Mouse (Mus musculus): ENCODE measurements around the gene Aspdh. TPM values are rescaled to one million over a fixed set of nuclear protein-coding genes. Genes with fewer than 3 reads are reported as not detected.
A peak's percentile ranks its signal among the peaks of the same experiment; 100 is the strongest.

The Aspdh gene
- polyA plus RNA-seq, 1 experiment from 2014 or later, result 0.88 TPM

- Histone ChIP-seq H3K27ac (ENCODE audit: low read depth, low read length) (no peak overlapping the region), H3K36me3 (ENCODE audit: control insufficient read depth, insufficient read depth, low read length) (no peaks in the 10 kb centered on the region), H3K4me3 (ENCODE audit: low read length) (peak overlapping the region; percentile 69), H3K4me1 (ENCODE audit: control insufficient read depth, insufficient read depth, low read length) (peaks cover 10% of the 10 kb centered on the region), H3K4me2 (replicated peaks; ENCODE audit: low read depth, low read length) (peak overlapping the region; percentile 62), H3K9ac (ENCODE audit: low read depth, low read length) (peak overlapping the region; percentile 72), H3K27me3 (ENCODE audit: control insufficient read depth, insufficient read depth, low read length) (peaks cover 9% of the 10 kb centered on the region), H3K9me3 (ENCODE audit: control insufficient read depth, low read length) (no peaks in the 10 kb centered on the region)
- WGBS, result 70% methylated on average over 15 of the region's 15 CpGs
- ATAC-seq (ENCODE audit: low FRiP score, low TSS enrichment), result no peak
Observed at GRCm38 (mm10) chr7:44468644-44469285, 3.6 kb downstream of the Aspdh start.

GRCm38 (mm10) chr7:44469677-44470675 is 4.8 kb downstream of the Aspdh start:
- no peak overlapping the region for H3K27ac ChIP-seq (ENCODE audit: low read depth, low read length)

GRCm38 (mm10) chr7:44470696-44471612 is 5.8 kb downstream of the Aspdh start:
- peak overlapping the region; percentile 37; the same call in 1 of the 2 replicates for H3K9ac ChIP-seq (ENCODE audit: low read depth, low read length)
- WGBS, result 86% methylated on average over 16 of the region's 16 CpGs

More at GRCm38 (mm10) chr7:44469677-44470675, 4.8 kb downstream of the Aspdh start:
- ATAC-seq (ENCODE audit: low FRiP score, low TSS enrichment), result no peak
- Histone ChIP-seq H3K36me3 (ENCODE audit: control insufficient read depth, insufficient read depth, low read length) (no peaks in the 10 kb centered on the region), H3K27me3 (ENCODE audit: control insufficient read depth, insufficient read depth, low read length) (peaks cover 7% of the 10 kb centered on the region), H3K9me3 (ENCODE audit: control insufficient read depth, low read length) (no peaks in the 10 kb centered on the region), H3K4me3 (ENCODE audit: low read length) (no peak overlapping the region), H3K9ac (ENCODE audit: low read depth, low read length) (no peak overlapping the region), H3K4me1 (ENCODE audit: control insufficient read depth, insufficient read depth, low read length) (peaks cover 10% of the 10 kb centered on the region), H3K4me2 (replicated peaks; ENCODE audit: low read depth, low read length) (no peak overlapping the region)
- 93% methylated on average over 16 of the region's 16 CpGs for WGBS

GRCm38 (mm10) chr7:44471880-44472557 is 6.8 kb downstream of the Aspdh start:
- no peaks in the 10 kb centered on the region for H3K36me3 ChIP-seq (ENCODE audit: control insufficient read depth, insufficient read depth, low read length)
- H3K9me3 ChIP-seq (ENCODE audit: control insufficient read depth, low read length), result no peaks in the 10 kb centered on the region
- H3K4me2 ChIP-seq (replicated peaks; ENCODE audit: low read depth, low read length), result no peak overlapping the region
- H3K4me3 ChIP-seq (ENCODE audit: low read length), result no peak overlapping the region
- WGBS, result 50% methylated on average over 6 of the region's 6 CpGs
- H3K27ac ChIP-seq (ENCODE audit: low read depth, low read length), result no peak overlapping the region
- H3K9ac ChIP-seq (ENCODE audit: low read depth, low read length), result no peak overlapping the region
- peaks cover 15% of the 10 kb centered on the region for H3K27me3 ChIP-seq (ENCODE audit: control insufficient read depth, insufficient read depth, low read length)
- ATAC-seq (ENCODE audit: low FRiP score, low TSS enrichment), result no peak
- H3K4me1 ChIP-seq (ENCODE audit: control insufficient read depth, insufficient read depth, low read length), result peaks cover 10% of the 10 kb centered on the region

More at GRCm38 (mm10) chr7:44470696-44471612, 5.8 kb downstream of the Aspdh start:
- Histone ChIP-seq H3K27me3 (ENCODE audit: control insufficient read depth, insufficient read depth, low read length) (peaks cover 15% of the 10 kb centered on the region), H3K4me3 (ENCODE audit: low read length) (no peak overlapping the region), H3K36me3 (ENCODE audit: control insufficient read depth, insufficient read depth, low read length) (no peaks in the 10 kb centered on the region), H3K4me2 (replicated peaks; ENCODE audit: low read depth, low read length) (no peak overlapping the region), H3K9me3 (ENCODE audit: control insufficient read depth, low read length) (no peaks in the 10 kb centered on the region), H3K27ac (ENCODE audit: low read depth, low read length) (no peak overlapping the region), H3K4me1 (ENCODE audit: control insufficient read depth, insufficient read depth, low read length) (peaks cover 10% of the 10 kb centered on the region)
- ATAC-seq (ENCODE audit: low FRiP score, low TSS enrichment), result no peak

- Histone ChIP-seq H3K9me3 (ENCODE audit: control insufficient read depth, low read length) (no peaks in the 10 kb centered on the region), H3K4me1 (ENCODE audit: control insufficient read depth, insufficient read depth, low read length) (peaks cover 6% of the 10 kb centered on the region; the same call in 1 of the 2 replicates), H3K4me2 (replicated peaks; ENCODE audit: low read depth, low read length) (no peak overlapping the region), H3K9ac (ENCODE audit: low read depth, low read length) (no peak overlapping the region), H3K36me3 (ENCODE audit: control insufficient read depth, insufficient read depth, low read length) (no peaks in the 10 kb centered on the region), H3K4me3 (ENCODE audit: low read length) (no peak overlapping the region), H3K27me3 (ENCODE audit: control insufficient read depth, insufficient read depth, low read length) (peaks cover 15% of the 10 kb centered on the region), H3K27ac (ENCODE audit: low read depth, low read length) (no peak overlapping the region)
- WGBS, result 11% methylated on average over 1 of the region's 1 CpGs
- no peak for ATAC-seq (ENCODE audit: low FRiP score, low TSS enrichment)
Observed at GRCm38 (mm10) chr7:44472558-44472885, 7.3 kb downstream of the Aspdh start.

GRCm38 (mm10) chr7:44472961-44473646 is 7.9 kb downstream of the Aspdh start:
- ATAC-seq (ENCODE audit: low FRiP score, low TSS enrichment), result no peak
- WGBS, result 53% methylated on average over 9 of the region's 9 CpGs
- peaks cover 15% of the 10 kb centered on the region for H3K27me3 ChIP-seq (ENCODE audit: control insufficient read depth, insufficient read depth, low read length)
- no peak overlapping the region for H3K4me2 ChIP-seq (replicated peaks; ENCODE audit: low read depth, low read length)
- no peak overlapping the region for H3K4me3 ChIP-seq (ENCODE audit: low read length)
- H3K9me3 ChIP-seq (ENCODE audit: control insufficient read depth, low read length), result no peaks in the 10 kb centered on the region
- H3K27ac ChIP-seq (ENCODE audit: low read depth, low read length), result no peak overlapping the region
- no peak overlapping the region for H3K9ac ChIP-seq (ENCODE audit: low read depth, low read length)
- peaks cover 6% of the 10 kb centered on the region; the same call in 1 of the 2 replicates for H3K4me1 ChIP-seq (ENCODE audit: control insufficient read depth, insufficient read depth, low read length)
- no peaks in the 10 kb centered on the region for H3K36me3 ChIP-seq (ENCODE audit: control insufficient read depth, insufficient read depth, low read length)

GRCm38 (mm10) chr7:44474419-44474818 is 9.2 kb downstream of the Aspdh start:
- Histone ChIP-seq H3K4me3 (ENCODE audit: low read length) (no peak overlapping the region), H3K4me2 (replicated peaks; ENCODE audit: low read depth, low read length) (no peak overlapping the region), H3K4me1 (ENCODE audit: control insufficient read depth, insufficient read depth, low read length) (no peaks in the 10 kb centered on the region), H3K9ac (ENCODE audit: low read depth, low read length) (no peak overlapping the region), H3K27ac (ENCODE audit: low read depth, low read length) (no peak overlapping the region), H3K27me3 (ENCODE audit: control insufficient read depth, insufficient read depth, low read length) (peaks cover 18% of the 10 kb centered on the region), H3K9me3 (ENCODE audit: control insufficient read depth, low read length) (no peaks in the 10 kb centered on the region), H3K36me3 (ENCODE audit: control insufficient read depth, insufficient read depth, low read length) (no peaks in the 10 kb centered on the region)
- 23% methylated on average over 3 of the region's 4 CpGs for WGBS
- ATAC-seq (ENCODE audit: low FRiP score, low TSS enrichment), result no peak; the same call in 1 of the 2 replicates

Data from kidney, embryonic 14.5 days (tissue).